Mouse (Mus musculus) spleen, postnatal 4 days (tissue): ENCODE results near the gene Prpsap2.
A peak's percentile ranks its signal among the peaks of the same experiment; 100 is the strongest.
"Not testable (repeated sequence)": the region's sequence is repeated elsewhere in the genome, so short reads cannot be mapped to it uniquely, and the experiment has no call there.

Source experiments
- DNase-seq, 2 experiments: peaks; one replicate each; pipeline ENCODE4 v3.0.0; 2022; ENCODE audit warnings: low spot score in 2 of 2

Prpsap2 gene

GRCm38 (mm10) chr11:61761584-61762407 lies at the start of gene Prpsap2:
Gene Prpsap2, minus strand, starts transcription at chr11:61762088.
- DNase-seq, result peak; percentile 100

DNA sequence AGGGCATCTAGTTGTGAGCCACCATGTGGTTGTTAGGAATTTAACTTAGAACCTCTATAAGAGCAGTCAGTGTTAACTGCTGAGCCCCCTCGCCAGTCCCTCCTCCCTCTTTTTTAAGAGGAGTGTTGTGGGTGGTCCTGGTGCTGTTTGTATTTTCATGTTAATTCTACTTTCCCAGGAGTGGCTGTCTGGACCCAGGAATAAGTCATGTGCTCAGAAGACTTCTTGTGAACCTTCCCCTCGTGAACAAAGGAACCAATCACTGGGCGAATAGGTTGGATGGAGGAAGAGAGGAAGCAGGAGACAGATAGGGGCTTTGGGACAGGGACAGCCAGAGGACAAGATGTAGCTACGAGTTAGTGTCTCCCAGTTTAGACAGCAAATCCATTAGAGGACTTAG lies 47.9 kb upstream of the Prpsap2 start:
- DNase-seq, result no peak

GRCm38 (mm10) chr11:61808551-61809117 lies 46.7 kb upstream of the Prpsap2 start:
- no peak for DNase-seq

DNA sequence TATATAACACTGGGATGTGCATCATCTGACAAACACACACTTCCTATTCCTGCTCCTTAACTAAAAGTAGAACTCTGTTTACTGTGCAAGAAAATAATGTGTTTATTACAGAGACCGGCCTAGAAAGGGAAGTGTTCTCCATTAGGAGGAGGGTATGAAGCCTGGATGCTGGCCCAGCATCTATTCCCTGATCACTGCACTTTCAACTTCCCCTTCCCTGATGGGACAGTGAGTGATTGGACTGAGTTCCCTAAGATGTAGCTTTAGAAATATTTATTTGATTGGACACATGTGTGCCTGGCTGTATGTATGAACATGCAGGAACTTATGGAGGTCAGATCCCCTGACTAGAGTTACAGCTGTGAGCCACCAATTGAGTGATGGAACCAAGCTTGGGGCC lies 31.6 kb upstream of the Prpsap2 start:
- DNase-seq, result no peak

DNA sequence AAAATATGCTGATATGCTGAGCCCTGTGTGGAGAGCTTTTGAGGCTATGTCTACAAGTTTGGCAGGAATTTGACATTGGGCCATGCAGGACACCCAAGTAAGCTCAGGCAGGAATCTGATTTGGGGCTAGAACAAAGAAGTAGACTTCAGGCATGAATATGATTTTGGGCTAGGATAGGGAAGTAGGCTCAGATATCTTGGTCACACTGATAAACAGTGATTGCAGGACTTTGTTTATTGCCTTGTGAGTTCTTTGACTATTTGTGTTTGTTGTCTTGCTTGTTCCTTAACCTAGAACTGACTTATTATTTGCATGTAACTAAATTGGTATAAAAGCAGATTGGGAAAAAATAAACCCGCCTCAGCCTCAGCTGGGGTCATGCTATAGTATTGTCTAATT lies 26.7 kb upstream of the Prpsap2 start:
- no peak for DNase-seq

DNA sequence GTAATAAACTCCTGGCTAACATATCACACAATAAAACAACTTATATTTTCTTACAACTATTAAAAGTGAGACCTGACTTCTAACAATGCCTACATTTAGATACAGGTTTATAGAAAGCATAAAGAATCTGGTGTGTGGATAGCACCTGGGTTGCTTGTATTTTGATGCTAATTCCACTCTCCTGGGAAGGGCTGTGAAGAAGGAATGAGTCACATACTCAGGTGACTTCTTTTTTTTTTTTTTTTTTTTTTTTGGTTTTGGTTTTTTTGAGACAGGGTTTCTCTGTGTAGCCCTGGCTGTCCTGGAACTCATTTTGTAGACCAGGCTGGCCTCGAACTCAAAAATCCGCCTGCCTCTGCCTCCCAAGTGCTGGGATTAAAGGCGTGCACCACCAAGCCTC lies 20.6 kb upstream of the Prpsap2 start:
- DNase-seq, result not testable (repeated sequence)

- DNase-seq, result no peak
These were observed 12.8 kb upstream of the Prpsap2 start for GRCm38 (mm10) chr11:61774551-61775149.

- DNase-seq, result peak in 1 of 2 experiments; percentile 25
These were observed 1.4 kb downstream of the Prpsap2 start for GRCm38 (mm10) chr11:61760518-61760917.

- DNase-seq, result no peak
These were observed 4.7 kb downstream of the Prpsap2 start for GRCm38 (mm10) chr11:61757151-61757550.

- DNase-seq, result no peak
These were observed 10.3 kb downstream of the Prpsap2 start for GRCm38 (mm10) chr11:61751612-61752011.

GRCm38 (mm10) chr11:61747161-61747560 lies 14.7 kb downstream of the Prpsap2 start:
- DNase-seq, result no peak

- DNase-seq, result no peak
These were observed 16.1 kb downstream of the Prpsap2 start for GRCm38 (mm10) chr11:61745781-61746180.

DNA sequence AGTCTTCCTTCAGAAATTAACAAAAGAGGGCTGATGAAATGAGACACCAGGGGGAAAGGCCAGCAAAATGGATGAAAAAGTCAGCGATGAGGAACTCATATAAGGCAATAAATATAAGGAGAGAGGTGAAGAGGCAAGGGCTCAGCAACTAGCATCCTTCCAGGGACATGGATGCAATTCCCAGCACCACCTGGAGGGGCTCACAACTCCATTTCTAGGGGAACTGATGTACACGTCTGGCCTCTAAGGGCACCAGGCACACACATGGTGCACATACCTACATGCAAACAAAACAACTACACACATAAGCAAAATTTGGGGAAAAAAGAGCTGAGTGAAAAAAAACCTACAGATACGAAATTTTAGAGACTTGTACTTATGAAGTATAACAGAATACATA lies 17.4 kb downstream of the Prpsap2 start:
- DNase-seq, result no peak

GRCm38 (mm10) chr11:61743768-61744167 lies 18.1 kb downstream of the Prpsap2 start:
- DNase-seq, result no peak

GRCm38 (mm10) chr11:61740500-61740899 lies 21.4 kb downstream of the Prpsap2 start:
- DNase-seq, result no peak

DNA sequence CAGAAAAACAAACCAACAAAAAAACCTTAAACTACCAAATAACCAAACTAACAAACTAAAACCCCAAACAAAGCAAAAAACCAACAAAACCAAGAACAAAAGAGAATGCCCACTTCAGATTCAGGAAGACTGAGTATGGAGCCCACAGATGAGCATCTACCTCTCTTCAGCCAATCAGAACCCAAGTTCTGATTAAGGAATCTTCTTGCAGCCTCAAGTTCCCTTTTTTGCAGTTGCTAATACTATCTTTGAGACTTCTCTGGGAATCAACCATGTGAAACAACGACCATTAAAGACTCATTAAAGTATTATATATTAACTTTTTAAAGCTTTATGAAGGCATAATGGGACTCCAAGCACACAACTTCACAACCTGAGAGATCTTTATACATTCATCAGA lies 24.6 kb downstream of the Prpsap2 start:
- DNase-seq, result no peak

GRCm38 (mm10) chr11:61732672-61733071 lies 29.2 kb downstream of the Prpsap2 start:
- DNase-seq, result no peak

GRCm38 (mm10) chr11:61728037-61728436 lies 33.9 kb downstream of the Prpsap2 start:
- DNase-seq, result no peak

- DNase-seq, result no peak
These were observed 39.8 kb downstream of the Prpsap2 start for GRCm38 (mm10) chr11:61722077-61722476.

GRCm38 (mm10) chr11:61720636-61721035 lies 41.3 kb downstream of the Prpsap2 start, which contains the start of gene Slc5a10:
Gene Slc5a10, minus strand, starts transcription at chr11:61720826.
- DNase-seq, result no peak

DNA sequence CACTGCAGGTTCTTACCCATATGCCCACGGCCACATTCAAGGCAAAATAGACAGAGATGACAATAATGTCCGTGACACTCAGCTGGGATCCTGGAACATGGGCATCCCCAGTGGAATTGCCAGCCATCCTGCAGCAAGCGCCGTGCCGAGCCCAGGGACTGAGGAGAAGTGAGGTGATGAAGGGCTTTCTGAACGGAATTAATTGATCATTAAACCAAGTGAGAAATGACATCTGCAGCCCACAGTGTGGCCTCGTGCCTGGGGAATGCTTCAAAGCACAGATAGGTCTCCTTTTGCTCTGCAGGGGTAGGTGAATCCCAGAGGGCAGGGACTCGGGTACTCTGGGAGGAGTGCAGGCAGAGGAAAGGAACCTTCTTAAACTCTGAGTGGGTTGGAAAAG lies 42.1 kb downstream of the Prpsap2 start:
- DNase-seq, result no peak

GRCm38 (mm10) chr11:61719387-61719786 lies 42.5 kb downstream of the Prpsap2 start:
- no peak for DNase-seq

- no peak for DNase-seq
These were observed 43.9 kb downstream of the Prpsap2 start for GRCm38 (mm10) chr11:61717990-61718389.
